Mouse (Mus musculus) embryonic facial prominence, embryonic 15.5 days (tissue): ENCODE results near the gene Rgs7bp. TPM values are rescaled to one million over a fixed set of nuclear protein-coding genes. Genes with fewer than 3 reads are reported as not detected.

Source experiments
- ATAC-seq: fragments of 200-750 bp; cut with Nextera tagmentation; 2 replicates; pipeline ENCODE4 v1.8.0; 2017; ENCODE audit warnings: low read depth, moderate TSS enrichment; ENCODE audit not compliant: insufficient number of reproducible peaks, low FRiP score, low TSS enrichment
- H3K27ac ChIP-seq: fragments of 300-500 bp; sonication (generic); replicated peaks from 2 replicates; pipeline ENCODE4 v1.5.1; 2015; ENCODE audit warnings: mild to moderate bottlenecking, inconsistent platforms
- H3K27me3 ChIP-seq: fragments of 300-500 bp; sonication (generic); 2 replicates; pipeline ENCODE4 v1.6.1; 2015; ENCODE audit warnings: inconsistent platforms
- H3K36me3 ChIP-seq: fragments of 300-500 bp; sonication (generic); 2 replicates; pipeline ENCODE4 v1.6.1; 2015; ENCODE audit warnings: mild to moderate bottlenecking, inconsistent platforms
- H3K4me1 ChIP-seq: fragments of 300-500 bp; sonication (generic); 2 replicates; pipeline ENCODE4 v1.6.1; 2015; ENCODE audit warnings: inconsistent platforms
- H3K4me2 ChIP-seq: fragments of 300-500 bp; sonication (generic); replicated peaks from 2 replicates; pipeline ENCODE4 v1.6.1; 2015; ENCODE audit warnings: mild to moderate bottlenecking, inconsistent platforms
- H3K4me3 ChIP-seq: fragments of 300-500 bp; sonication (generic); replicated peaks from 2 replicates; pipeline ENCODE4 v1.5.1; 2015; ENCODE audit warnings: mild to moderate bottlenecking, inconsistent platforms
- H3K9ac ChIP-seq: fragments of 300-500 bp; sonication (generic); 2 replicates; pipeline ENCODE4 v1.6.1; 2015; ENCODE audit warnings: inconsistent platforms
- H3K9me3 ChIP-seq: fragments of 300-500 bp; sonication (generic); replicated peaks from 2 replicates; pipeline ENCODE4 v1.6.1; 2016; ENCODE audit warnings: inconsistent platforms
- WGBS: fragments of 180-500 bp; shearing (Covaris S2); methylation state at CpG from one replicate; pipeline ENCODE4 v1.1.7; 2015; 5-methylcytosine and 5-hydroxymethylcytosine counted together
- polyA plus RNA-seq: library from polyadenylated mRNA; unstranded; fragments of >200 nt; fragmentation: Nextera tagmentation; extraction: Ambion mirVana; gene quantifications from 2 replicates; pipeline ENCODE4 v1.2.1, GENCODE M21; 2015

The Rgs7bp gene
- polyA plus RNA-seq, 1 experiment from 2014 or later: 4.3 TPM

DNA sequence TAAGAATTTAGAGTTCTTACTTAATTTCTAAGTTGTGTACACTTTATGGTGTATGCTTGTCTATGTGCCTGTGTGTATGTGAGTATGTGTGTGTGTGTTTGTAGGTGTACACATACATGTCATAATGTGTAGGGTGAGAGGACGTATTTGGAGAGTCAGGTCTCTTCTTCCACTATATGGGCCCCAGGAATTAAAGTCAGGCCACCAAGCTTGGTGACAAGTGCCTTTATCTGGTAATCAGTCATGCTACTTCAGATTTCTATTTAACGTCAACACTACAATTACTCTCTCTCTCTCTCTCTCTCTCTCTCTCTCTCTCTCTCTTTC, 51.9 kb downstream of the Rgs7bp start:
- Histone ChIP-seq H3K9ac (no peak overlapping the region), H3K9me3 (no peaks in the 10 kb centered on the region), H3K4me2 (no peak overlapping the region), H3K4me3 (no peak overlapping the region), H3K4me1 (peaks cover 10% of the 10 kb centered on the region; the same call in 1 of the 2 replicates), H3K36me3 (no peaks in the 10 kb centered on the region), H3K27me3 (no peaks in the 10 kb centered on the region), H3K27ac (peak overlapping the region; percentile 5; the same call in 1 of the 2 replicates)
- 78% methylated on average over 2 of the region's 2 CpGs for WGBS
- ATAC-seq: no peak

DNA sequence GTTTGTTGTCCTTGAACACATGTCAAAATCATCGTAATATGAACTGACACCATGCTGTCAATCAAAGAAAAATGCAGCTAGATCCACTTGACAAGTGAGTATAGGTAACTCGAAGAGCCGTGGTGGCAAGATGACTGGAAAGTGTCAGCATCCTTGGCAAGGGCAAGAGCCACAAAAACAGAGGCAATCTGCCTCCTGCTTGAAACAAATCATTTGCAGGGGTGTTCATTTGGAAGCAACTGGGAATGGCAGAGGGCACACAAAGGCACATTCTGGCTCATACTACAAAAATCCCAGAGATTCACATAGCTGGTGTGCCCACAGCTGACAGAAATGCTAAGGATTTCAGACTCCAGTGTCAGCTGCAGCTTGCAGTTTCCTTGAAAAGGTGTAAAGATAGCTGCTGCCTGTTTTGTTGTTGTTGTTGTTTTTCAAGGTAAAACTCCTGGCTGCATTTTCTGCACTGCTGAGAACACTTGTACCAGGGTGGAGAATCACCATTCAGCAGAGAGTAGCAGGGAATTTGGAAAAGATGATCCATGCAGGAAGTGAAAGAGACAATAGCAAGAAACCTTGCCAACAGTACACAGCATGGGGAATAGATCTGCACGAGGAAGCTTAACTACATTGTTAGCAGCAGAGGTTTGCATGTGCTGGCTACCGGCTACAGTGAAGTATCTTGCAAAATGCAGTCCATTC, 52.4 kb downstream of the Rgs7bp start:
- no peaks in the 10 kb centered on the region for H3K9me3 ChIP-seq
- H3K9ac ChIP-seq: no peak overlapping the region
- peak overlapping the region; percentile 5; the same call in 1 of the 2 replicates for H3K27ac ChIP-seq
- H3K4me2 ChIP-seq: no peak overlapping the region
- no peaks in the 10 kb centered on the region for H3K36me3 ChIP-seq
- no peak for ATAC-seq
- WGBS: 51% methylated on average over 5 of the region's 5 CpGs
- no peaks in the 10 kb centered on the region for H3K27me3 ChIP-seq
- H3K4me1 ChIP-seq: peaks cover 10% of the 10 kb centered on the region; the same call in 1 of the 2 replicates
- no peak overlapping the region for H3K4me3 ChIP-seq

DNA sequence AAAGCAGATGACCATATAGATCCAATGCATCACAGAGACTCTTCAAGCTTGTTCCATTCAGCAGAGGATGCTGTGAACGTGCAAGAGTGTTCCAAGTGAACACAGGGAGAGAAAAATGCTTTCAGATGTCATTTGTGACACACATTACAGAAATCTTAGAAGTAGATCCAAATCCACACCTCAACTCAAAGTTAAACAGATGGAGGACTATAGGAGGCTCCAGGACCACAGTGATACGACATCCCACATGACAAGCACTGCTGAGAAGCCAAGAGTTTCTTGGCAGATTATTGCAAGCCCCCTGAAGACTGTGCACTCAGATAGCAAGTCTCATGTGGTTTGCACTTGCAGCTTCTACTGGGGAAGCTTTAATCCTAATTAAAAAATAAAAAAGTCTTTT, 53.0 kb downstream of the Rgs7bp start:
- no peaks in the 10 kb centered on the region for H3K36me3 ChIP-seq
- no peak overlapping the region for H3K4me3 ChIP-seq
- H3K9me3 ChIP-seq: no peaks in the 10 kb centered on the region
- H3K27ac ChIP-seq: no peak overlapping the region
- ATAC-seq: no peak
- H3K4me1 ChIP-seq: peaks cover 10% of the 10 kb centered on the region; the same call in 1 of the 2 replicates
- WGBS: 40% methylated on average over 2 of the region's 2 CpGs
- no peak overlapping the region for H3K4me2 ChIP-seq
- no peaks in the 10 kb centered on the region for H3K27me3 ChIP-seq
- H3K9ac ChIP-seq: no peak overlapping the region

DNA sequence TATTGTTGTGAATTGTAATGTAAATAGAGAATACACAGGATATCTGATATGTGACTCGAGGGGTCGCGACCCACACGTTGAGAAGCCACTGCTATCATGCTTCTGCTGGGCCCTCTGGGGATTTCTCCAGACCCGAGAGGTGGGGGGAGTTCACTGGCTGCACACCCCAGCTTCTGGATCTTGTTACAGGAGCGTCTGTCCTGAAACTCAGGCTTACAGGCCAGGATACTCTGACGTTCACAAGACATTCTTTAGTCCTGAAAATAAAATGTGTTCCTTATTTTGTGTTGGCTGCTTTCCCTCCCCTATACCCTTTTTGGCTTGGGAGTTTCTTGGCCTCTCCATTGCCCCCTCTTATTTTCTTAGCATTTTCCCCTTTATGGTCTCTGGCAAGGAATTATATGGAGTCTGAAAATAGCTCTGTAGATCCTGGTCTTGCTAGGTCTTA, 65.9 kb downstream of the Rgs7bp start:
- Histone ChIP-seq H3K36me3 (no peaks in the 10 kb centered on the region), H3K4me1 (peaks cover 9% of the 10 kb centered on the region), H3K4me2 (peak overlapping the region; percentile 39), H3K9me3 (no peaks in the 10 kb centered on the region), H3K9ac (no peak overlapping the region), H3K4me3 (peak overlapping the region; percentile 12; the same call in 1 of the 2 replicates), H3K27me3 (no peaks in the 10 kb centered on the region), H3K27ac (peak overlapping the region; percentile 83)
- 22% methylated on average over 7 of the region's 7 CpGs for WGBS
- ATAC-seq: peak; percentile 87

DNA sequence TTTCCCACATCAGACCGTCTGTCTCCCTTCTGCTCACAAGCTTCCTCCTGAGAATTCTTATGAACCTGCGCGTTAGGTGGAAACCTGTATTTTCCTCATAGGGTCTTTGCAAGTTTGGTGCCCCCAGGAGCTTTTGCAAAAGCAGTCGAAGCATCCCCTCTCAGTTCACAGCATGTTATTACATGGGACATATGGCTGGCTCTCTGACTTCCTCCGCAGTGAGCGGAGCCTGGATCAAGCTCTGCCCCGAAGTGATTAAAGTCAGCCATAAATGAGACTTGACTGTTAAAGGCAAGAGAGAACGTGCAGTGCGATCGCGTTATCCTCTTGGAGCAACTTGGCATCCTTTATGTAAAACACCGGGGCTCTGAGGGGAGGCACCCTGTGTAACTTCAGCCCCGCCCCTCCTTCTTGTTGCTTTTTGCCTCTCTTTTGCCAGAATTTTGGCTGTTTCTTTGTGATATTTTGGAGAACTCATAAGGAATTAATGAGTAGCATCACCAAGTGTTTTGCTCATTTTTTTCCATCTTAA, 66.7 kb downstream of the Rgs7bp start:
- peak overlapping the region; percentile 73 for H3K27ac ChIP-seq
- 35% methylated on average over 13 of the region's 13 CpGs for WGBS
- no peaks in the 10 kb centered on the region for H3K27me3 ChIP-seq
- peak overlapping the region; percentile 24 for H3K4me3 ChIP-seq
- no peaks in the 10 kb centered on the region for H3K36me3 ChIP-seq
- H3K9me3 ChIP-seq: no peaks in the 10 kb centered on the region
- ATAC-seq: no peak; the same call in 1 of the 2 replicates
- peak overlapping the region; percentile 39 for H3K4me2 ChIP-seq
- no peak overlapping the region for H3K9ac ChIP-seq
- peaks cover 9% of the 10 kb centered on the region for H3K4me1 ChIP-seq

DNA sequence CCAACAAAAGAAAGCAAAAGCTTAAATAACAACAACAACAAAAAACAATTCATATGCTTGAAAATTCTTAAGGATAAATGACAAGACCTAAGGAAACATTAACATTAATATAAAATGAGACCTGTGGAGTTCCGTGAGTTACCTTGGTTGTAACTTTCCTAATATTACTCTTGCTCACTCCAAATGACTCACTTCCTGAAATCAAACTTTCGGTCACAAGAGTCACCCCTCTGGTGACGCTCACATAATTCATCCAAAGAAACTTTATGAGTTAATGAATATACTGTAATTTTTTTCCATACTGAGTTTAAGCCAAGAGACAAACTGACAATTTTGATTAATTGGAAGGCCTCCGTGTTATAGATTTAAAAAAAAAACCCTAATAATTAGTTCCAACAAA, 69.0 kb downstream of the Rgs7bp start:
- Histone ChIP-seq H3K4me3 (no peak overlapping the region), H3K27me3 (no peaks in the 10 kb centered on the region), H3K4me1 (peaks cover 9% of the 10 kb centered on the region), H3K36me3 (no peaks in the 10 kb centered on the region), H3K27ac (no peak overlapping the region), H3K9ac (no peak overlapping the region), H3K4me2 (no peak overlapping the region), H3K9me3 (no peaks in the 10 kb centered on the region)
- ATAC-seq: no peak
- 63% methylated on average over 4 of the region's 4 CpGs for WGBS

DNA sequence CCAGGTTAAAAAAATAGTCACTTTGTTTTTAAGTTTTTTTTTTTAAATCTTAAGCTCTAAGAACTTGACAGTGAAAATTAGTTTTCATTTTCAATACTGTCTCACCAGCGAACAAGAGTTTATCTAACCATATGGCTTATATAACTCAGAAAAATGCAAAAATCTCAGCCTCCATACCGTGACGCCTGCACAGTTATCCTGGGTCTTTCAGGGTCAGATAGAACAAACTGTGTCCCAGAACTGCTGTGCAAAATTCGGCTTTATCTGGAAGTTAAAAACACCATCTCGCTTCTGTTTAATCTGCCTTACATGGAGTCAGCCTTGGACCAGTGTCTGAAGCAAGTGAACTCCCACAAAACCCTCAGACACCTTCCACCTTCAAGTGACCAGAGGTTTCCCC, 70.7 kb downstream of the Rgs7bp start:
- 62% methylated on average over 5 of the region's 5 CpGs for WGBS
- no peak overlapping the region for H3K27ac ChIP-seq
- ATAC-seq: no peak
- H3K36me3 ChIP-seq: no peaks in the 10 kb centered on the region
- H3K4me2 ChIP-seq: no peak overlapping the region
- H3K4me1 ChIP-seq: peaks cover 9% of the 10 kb centered on the region
- H3K27me3 ChIP-seq: no peaks in the 10 kb centered on the region
- H3K9ac ChIP-seq: no peak overlapping the region
- no peak overlapping the region for H3K4me3 ChIP-seq
- no peaks in the 10 kb centered on the region for H3K9me3 ChIP-seq

DNA sequence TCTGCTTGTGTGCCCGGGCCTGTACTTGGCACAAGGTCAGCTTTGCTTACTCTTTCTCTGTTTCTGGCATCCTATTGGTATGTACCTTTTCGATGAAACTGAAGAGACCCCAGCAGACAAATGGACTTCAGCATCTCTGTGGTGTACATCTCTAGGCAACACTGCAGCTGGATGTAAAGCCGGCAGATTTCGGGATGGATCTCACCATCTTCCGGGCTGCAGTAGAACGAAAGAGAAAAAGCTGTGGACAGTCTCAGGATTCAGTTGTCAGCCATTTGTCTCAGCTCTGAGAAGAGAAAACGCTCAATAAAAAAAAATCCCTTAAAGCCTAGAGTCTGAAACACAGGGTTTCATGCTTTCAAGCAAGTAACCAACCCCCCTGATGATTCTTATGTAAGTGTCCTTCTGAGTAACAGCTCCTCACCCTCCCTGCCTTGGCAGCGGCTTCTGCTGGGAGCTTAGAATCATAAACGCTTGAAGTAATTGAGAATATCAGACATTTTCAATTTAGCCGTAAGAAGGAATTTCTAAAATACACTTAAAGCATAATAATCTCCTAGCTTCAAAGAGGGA, 71.9 kb downstream of the Rgs7bp start:
- 71% methylated on average over 10 of the region's 10 CpGs for WGBS
- H3K4me2 ChIP-seq: no peak overlapping the region
- ATAC-seq: no peak

DNA sequence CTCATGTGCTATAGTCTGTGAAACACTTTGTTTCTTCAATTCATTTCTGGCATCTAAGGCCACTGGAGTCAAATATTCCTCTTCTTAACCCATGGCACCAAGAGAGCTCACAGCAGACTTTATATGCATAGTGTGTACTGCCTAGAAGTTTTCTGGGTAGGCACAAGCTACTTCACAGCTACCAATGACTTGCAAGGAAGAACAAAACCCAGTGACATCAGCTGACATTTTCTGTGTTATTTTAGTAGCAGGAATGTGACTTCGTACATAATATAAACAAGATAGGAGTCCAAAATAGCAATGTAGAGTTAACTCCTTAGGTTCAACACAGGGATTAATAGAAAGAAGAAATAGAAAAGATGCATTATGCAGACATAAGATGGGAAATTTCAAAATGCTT, 76.6 kb downstream of the Rgs7bp start:
- no peaks in the 10 kb centered on the region for H3K36me3 ChIP-seq
- 26% methylated on average over 1 of the region's 1 CpGs for WGBS
- no peak for ATAC-seq

More for the DNA sequence above, 71.9 kb downstream of the Rgs7bp start:
- no peak overlapping the region for H3K9ac ChIP-seq
- peaks cover 2% of the 10 kb centered on the region for H3K4me1 ChIP-seq
- H3K27ac ChIP-seq: no peak overlapping the region; the same call in 1 of the 2 replicates
- H3K36me3 ChIP-seq: no peaks in the 10 kb centered on the region
- H3K4me3 ChIP-seq: no peak overlapping the region
- no peaks in the 10 kb centered on the region for H3K27me3 ChIP-seq
- H3K9me3 ChIP-seq: no peaks in the 10 kb centered on the region

DNA sequence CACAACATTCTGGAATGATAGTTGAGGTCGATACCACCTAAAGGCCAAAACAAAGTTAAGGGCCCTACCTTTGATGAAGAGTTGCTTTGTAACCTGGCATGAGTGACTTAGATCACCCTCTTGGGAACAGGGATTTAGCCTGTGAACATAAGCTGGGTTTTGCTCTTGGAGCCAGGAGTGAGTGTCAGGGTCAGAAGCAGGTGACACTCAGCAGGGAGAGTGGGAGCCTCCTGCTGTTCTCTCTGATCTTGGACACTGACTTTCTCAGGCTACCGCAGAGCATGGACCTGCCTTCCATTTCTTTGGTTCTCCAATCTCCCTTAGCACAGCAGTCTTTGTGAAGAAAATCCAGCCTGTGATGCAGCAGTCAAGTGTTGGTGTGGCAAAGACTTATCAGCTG, 87.2 kb downstream of the Rgs7bp start:
- Histone ChIP-seq H3K27ac (no peak overlapping the region), H3K27me3 (no peaks in the 10 kb centered on the region), H3K9ac (no peak overlapping the region), H3K36me3 (no peaks in the 10 kb centered on the region), H3K4me2 (no peak overlapping the region), H3K9me3 (no peaks in the 10 kb centered on the region), H3K4me1 (no peaks in the 10 kb centered on the region), H3K4me3 (no peak overlapping the region)
- no peak for ATAC-seq
- 74% methylated on average over 2 of the region's 2 CpGs for WGBS

More for the DNA sequence above, 76.6 kb downstream of the Rgs7bp start:
- Histone ChIP-seq H3K9ac (no peak overlapping the region), H3K27ac (no peak overlapping the region), H3K4me1 (no peaks in the 10 kb centered on the region), H3K27me3 (no peaks in the 10 kb centered on the region), H3K4me3 (no peak overlapping the region), H3K9me3 (no peaks in the 10 kb centered on the region), H3K4me2 (no peak overlapping the region)

DNA sequence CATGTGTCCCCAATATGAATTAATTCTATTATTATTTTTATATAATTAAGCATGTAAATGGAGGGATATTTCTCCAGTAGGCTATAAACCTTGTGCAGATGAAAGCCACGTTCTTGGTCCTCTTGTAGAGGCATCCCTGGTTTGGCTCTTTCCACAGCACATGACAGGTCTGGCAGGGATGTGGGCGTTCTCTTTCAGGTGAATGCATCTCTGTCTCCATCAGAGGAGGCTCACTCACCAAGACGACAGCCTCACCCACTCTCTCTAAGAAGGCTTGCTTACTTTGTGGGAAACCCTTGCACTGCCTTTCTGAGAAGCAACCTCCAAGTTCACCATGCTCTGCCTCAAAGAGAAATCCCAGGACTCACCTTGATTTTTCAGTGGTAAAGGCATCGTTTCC, 91.0 kb downstream of the Rgs7bp start:
- H3K9ac ChIP-seq: no peak overlapping the region
- WGBS: 65% methylated on average over 4 of the region's 4 CpGs
- no peaks in the 10 kb centered on the region for H3K36me3 ChIP-seq
- H3K27ac ChIP-seq: no peak overlapping the region
- ATAC-seq: no peak
- H3K27me3 ChIP-seq: no peaks in the 10 kb centered on the region
- H3K4me3 ChIP-seq: no peak overlapping the region
- H3K4me2 ChIP-seq: no peak overlapping the region
- H3K9me3 ChIP-seq: no peaks in the 10 kb centered on the region
- H3K4me1 ChIP-seq: peaks cover 7% of the 10 kb centered on the region; the same call in 1 of the 2 replicates
